Mouse (Mus musculus): Measurements from ENCODE around the gene Birc5. TPM values are rescaled to one million over a fixed set of nuclear protein-coding genes. Genes with fewer than 3 reads are reported as not detected.
"Not testable (repeated sequence)": the region's sequence is repeated elsewhere in the genome, so short reads cannot be mapped to it uniquely, and the experiment has no call there.

Gene Birc5
- polyA plus RNA-seq, 1 experiment from 2014 or later: 86.0 TPM

GRCm38 (mm10) chr11:117830401-117830800 is 18.6 kb upstream of the Birc5 start:
- peak; percentile 15 for ATAC-seq
- H3K9me3 ChIP-seq (ENCODE audit: control insufficient read depth): no peaks in the 10 kb centered on the region
- WGBS: 36% methylated on average over 9 of the region's 9 CpGs
- no peak overlapping the region for H3K4me2 ChIP-seq (replicated peaks; ENCODE audit: low read depth)
- H3K9ac ChIP-seq (ENCODE audit: low read depth, low read length): no peak overlapping the region
- H3K36me3 ChIP-seq (ENCODE audit: control insufficient read depth, insufficient read depth): no peaks in the 10 kb centered on the region
- H3K27me3 ChIP-seq (replicated peaks; ENCODE audit: control insufficient read depth, insufficient read depth, low read length): no peaks in the 10 kb centered on the region
- H3K4me1 ChIP-seq (replicated peaks; ENCODE audit: control insufficient read depth, insufficient read depth, low read length): peaks cover 29% of the 10 kb centered on the region
- H3K27ac ChIP-seq (ENCODE audit: low read depth, low read length): peak overlapping the region; percentile 80
- no peak overlapping the region for H3K4me3 ChIP-seq (ENCODE audit: low read depth, low read length)
- TF ChIP-seq CTCF (IDR thresholded peaks at IDR 0.05; ENCODE audit: low read depth): no peak

DNA sequence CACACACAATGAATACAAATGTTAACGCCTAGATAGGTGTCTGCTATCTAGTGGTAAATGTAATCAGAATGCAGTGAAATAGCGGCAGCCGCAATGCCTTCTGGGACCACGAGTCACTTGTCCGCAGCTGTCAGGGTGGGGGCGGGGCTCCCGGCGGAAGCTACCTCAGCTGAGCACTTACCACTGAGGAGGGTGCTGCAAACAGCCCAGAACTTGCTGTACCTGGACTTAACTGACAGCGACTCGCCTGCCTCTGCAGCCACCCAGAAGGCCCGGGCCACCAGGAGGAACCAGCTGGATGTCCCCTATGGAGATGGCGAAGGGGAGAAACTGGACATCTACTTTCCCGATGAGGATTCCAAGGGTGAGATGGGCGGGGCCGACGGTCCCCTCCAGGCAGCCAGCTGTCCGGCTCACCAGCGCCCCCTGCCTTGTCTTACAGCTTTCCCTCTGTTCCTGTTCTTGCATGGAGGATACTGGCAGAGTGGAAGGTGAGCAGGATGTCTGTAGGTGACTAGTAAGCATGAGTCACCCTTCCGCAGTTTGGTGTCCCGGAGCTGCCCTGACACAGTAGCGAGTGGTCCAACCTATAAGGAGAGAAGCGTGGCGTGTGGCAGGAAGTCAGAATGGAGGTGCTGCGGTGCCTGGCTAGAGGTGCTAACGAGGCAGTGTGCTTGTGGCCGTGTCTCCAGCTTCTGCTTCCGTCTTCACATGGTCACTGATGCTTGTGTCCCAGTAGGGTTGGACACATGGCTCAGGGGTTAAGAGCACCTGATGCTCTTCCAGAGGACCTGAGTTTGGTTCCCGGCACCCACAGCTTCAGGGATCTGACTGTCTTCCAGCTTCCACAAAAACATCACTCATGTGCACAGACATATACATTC is 16.7 kb upstream of the Birc5 start:
- ATAC-seq: peak; percentile 56
- Histone ChIP-seq H3K9me3 (ENCODE audit: control insufficient read depth) (no peaks in the 10 kb centered on the region), H3K4me2 (replicated peaks; ENCODE audit: low read depth) (peak overlapping the region; percentile 56), H3K27ac (ENCODE audit: low read depth, low read length) (peak overlapping the region; percentile 67), H3K4me3 (ENCODE audit: low read depth, low read length) (peak overlapping the region; percentile 17), H3K9ac (ENCODE audit: low read depth, low read length) (no peak overlapping the region), H3K4me1 (replicated peaks; ENCODE audit: control insufficient read depth, insufficient read depth, low read length) (peaks cover 27% of the 10 kb centered on the region), H3K27me3 (replicated peaks; ENCODE audit: control insufficient read depth, insufficient read depth, low read length) (no peaks in the 10 kb centered on the region), H3K36me3 (ENCODE audit: control insufficient read depth, insufficient read depth) (no peaks in the 10 kb centered on the region)
- WGBS: 23% methylated on average over 28 of the region's 28 CpGs
- peak; percentile 95 for TF ChIP-seq CTCF (IDR thresholded peaks at IDR 0.05; ENCODE audit: low read depth)

GRCm38 (mm10) chr11:117833509-117833908 is 15.5 kb upstream of the Birc5 start:
- not testable (repeated sequence) for H3K36me3 ChIP-seq (ENCODE audit: control insufficient read depth, insufficient read depth); H3K9me3 ChIP-seq (ENCODE audit: control insufficient read depth); H3K27me3 ChIP-seq (replicated peaks; ENCODE audit: control insufficient read depth, insufficient read depth, low read length); H3K9ac ChIP-seq (ENCODE audit: low read depth, low read length); ATAC-seq; H3K4me3 ChIP-seq (ENCODE audit: low read depth, low read length)
- peaks cover 18% of the 10 kb centered on the region; the same call in 1 of the 2 replicates for H3K4me1 ChIP-seq (replicated peaks; ENCODE audit: control insufficient read depth, insufficient read depth, low read length)
- H3K4me2 ChIP-seq (replicated peaks; ENCODE audit: low read depth): peak overlapping the region; percentile 45; the same call in 1 of the 2 replicates
- WGBS: 71% methylated on average over 4 of the region's 6 CpGs
- H3K27ac ChIP-seq (ENCODE audit: low read depth, low read length): peak overlapping the region; percentile 70; the same call in 1 of the 2 replicates

DNA sequence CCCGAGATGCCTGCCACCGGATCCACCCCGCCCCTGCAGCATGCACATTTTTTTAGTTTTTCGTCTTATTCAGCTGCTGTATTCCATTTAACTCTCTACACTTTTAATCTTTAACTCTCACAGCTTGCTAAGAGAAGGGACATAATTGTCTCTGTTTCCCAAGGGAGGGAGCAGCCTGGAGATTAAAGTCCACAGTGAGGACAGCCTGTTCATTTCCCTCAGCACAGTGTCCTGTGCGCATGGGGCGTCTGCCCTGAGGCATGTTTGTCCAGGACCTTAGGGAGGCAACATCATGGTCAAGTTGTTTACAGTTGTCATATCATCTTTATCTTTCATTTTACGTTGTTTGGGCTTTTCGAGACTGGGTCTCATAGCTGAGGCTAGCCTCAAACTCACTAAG is 15.0 kb upstream of the Birc5 start:
- no peaks in the 10 kb centered on the region for H3K36me3 ChIP-seq (ENCODE audit: control insufficient read depth, insufficient read depth)
- no peaks in the 10 kb centered on the region for H3K27me3 ChIP-seq (replicated peaks; ENCODE audit: control insufficient read depth, insufficient read depth, low read length)
- H3K9me3 ChIP-seq (ENCODE audit: control insufficient read depth): no peaks in the 10 kb centered on the region
- no peak overlapping the region for H3K9ac ChIP-seq (ENCODE audit: low read depth, low read length)
- ATAC-seq: peak; percentile 30; the same call in 1 of the 2 replicates
- WGBS: 47% methylated on average over 8 of the region's 8 CpGs
- H3K4me1 ChIP-seq (replicated peaks; ENCODE audit: control insufficient read depth, insufficient read depth, low read length): peaks cover 20% of the 10 kb centered on the region; the same call in 1 of the 2 replicates
- peak overlapping the region; percentile 70 for H3K27ac ChIP-seq (ENCODE audit: low read depth, low read length)
- H3K4me3 ChIP-seq (ENCODE audit: low read depth, low read length): no peak overlapping the region
- no peak for TF ChIP-seq CTCF (IDR thresholded peaks at IDR 0.05; ENCODE audit: low read depth)
- H3K4me2 ChIP-seq (replicated peaks; ENCODE audit: low read depth): peak overlapping the region; percentile 45

DNA sequence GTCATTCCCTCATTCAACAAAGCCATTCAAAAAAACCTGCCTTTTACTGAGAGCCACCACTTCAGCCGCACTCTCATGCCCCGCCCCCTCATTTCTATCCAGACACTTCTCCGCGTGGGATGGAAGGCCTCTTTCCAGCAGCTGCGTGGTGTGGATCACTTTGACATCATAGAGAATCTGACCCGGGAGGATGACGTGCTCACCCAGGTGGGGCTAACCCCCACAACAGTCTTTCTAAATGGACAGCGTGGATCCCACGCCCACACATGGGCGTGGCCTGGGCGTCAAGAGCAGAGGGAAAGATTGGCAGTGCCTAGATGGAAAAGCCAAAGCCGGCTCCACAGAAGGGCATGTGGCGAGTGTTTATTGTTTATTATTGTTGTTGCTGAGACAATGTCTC is 12.7 kb upstream of the Birc5 start:
- no peaks in the 10 kb centered on the region for H3K27me3 ChIP-seq (replicated peaks; ENCODE audit: control insufficient read depth, insufficient read depth, low read length)
- no peak overlapping the region for H3K27ac ChIP-seq (ENCODE audit: low read depth, low read length)
- H3K4me2 ChIP-seq (replicated peaks; ENCODE audit: low read depth): peak overlapping the region; percentile 38; the same call in 1 of the 2 replicates
- H3K4me3 ChIP-seq (ENCODE audit: low read depth, low read length): no peak overlapping the region
- no peak for ATAC-seq
- WGBS: 28% methylated on average over 13 of the region's 13 CpGs
- no peaks in the 10 kb centered on the region for H3K36me3 ChIP-seq (ENCODE audit: control insufficient read depth, insufficient read depth)
- H3K9me3 ChIP-seq (ENCODE audit: control insufficient read depth): no peaks in the 10 kb centered on the region
- peaks cover 16% of the 10 kb centered on the region; the same call in 1 of the 2 replicates for H3K4me1 ChIP-seq (replicated peaks; ENCODE audit: control insufficient read depth, insufficient read depth, low read length)
- no peak overlapping the region for H3K9ac ChIP-seq (ENCODE audit: low read depth, low read length)
- no peak for TF ChIP-seq CTCF (IDR thresholded peaks at IDR 0.05; ENCODE audit: low read depth)

- Histone ChIP-seq H3K4me3 (ENCODE audit: low read depth, low read length) (no peak overlapping the region), H3K4me2 (replicated peaks; ENCODE audit: low read depth) (no peak overlapping the region; the same call in 1 of the 2 replicates), H3K27me3 (replicated peaks; ENCODE audit: control insufficient read depth, insufficient read depth, low read length) (no peaks in the 10 kb centered on the region), H3K36me3 (ENCODE audit: control insufficient read depth, insufficient read depth) (no peaks in the 10 kb centered on the region), H3K27ac (ENCODE audit: low read depth, low read length) (peak overlapping the region; percentile 75), H3K4me1 (replicated peaks; ENCODE audit: control insufficient read depth, insufficient read depth, low read length) (peaks cover 16% of the 10 kb centered on the region; the same call in 1 of the 2 replicates), H3K9me3 (ENCODE audit: control insufficient read depth) (no peaks in the 10 kb centered on the region), H3K9ac (ENCODE audit: low read depth, low read length) (no peak overlapping the region)
- TF ChIP-seq CTCF (IDR thresholded peaks at IDR 0.05; ENCODE audit: low read depth): peak; percentile 31
- peak; percentile 71 for ATAC-seq
- WGBS: 21% methylated on average over 2 of the region's 2 CpGs
Observed at GRCm38 (mm10) chr11:117838572-117838971, 10.5 kb upstream of the Birc5 start.

Data from intestine, postnatal 0 days (tissue).